Mouse (Mus musculus) gastrocnemius, postnatal 4 days (tissue): ENCODE data around the gene Klk9. TPM values are rescaled to one million over a fixed set of nuclear protein-coding genes. Genes with fewer than 3 reads are reported as not detected.

Experiments
- DNase-seq, 2 experiments: peaks; one replicate each; pipeline ENCODE4 v3.0.0; 2021 to 2022; ENCODE audit warnings: low spot score in 2 of 2, mixed read lengths in 2 of 2
- long read RNA-seq, 2 experiments: library from polyadenylated mRNA; stranded (forward); transcript quantifications; one replicate each; pipeline ENCODE4 v2.0.0; 2021
- total RNA-seq, 2 experiments: library from RNA; stranded (reverse); gene quantifications; 2 replicates each; pipeline ENCODE4 v1.2.3; 2021

The Klk9 gene
- not detected for total RNA-seq
- long read RNA-seq, experiment 1, partial matches to known transcripts: 1 of 2 reads
- long read RNA-seq, experiment 1, other reads (novel, unspliced or antisense): 0 of 2 reads
- long read RNA-seq, experiment 2: 0 reads

- no peak for DNase-seq
Measured at GRCm38 (mm10) chr7:43791591-43791990, at the start of gene Klk9. TSS of gene Klk9 (plus strand) at chr7:43791891.

- no peak for DNase-seq
Measured at GRCm38 (mm10) chr7:43747788-43748187, 43.9 kb upstream of the Klk9 start.

GRCm38 (mm10) chr7:43752806-43753205, 38.9 kb upstream of the Klk9 start:
- DNase-seq: no peak

- DNase-seq: peak in 1 of 2 experiments; percentile 4
Measured at GRCm38 (mm10) chr7:43766484-43766883, 25.2 kb upstream of the Klk9 start.

- peak in 1 of 2 experiments; percentile 5 for DNase-seq
Measured at GRCm38 (mm10) chr7:43768597-43768996, 23.1 kb upstream of the Klk9 start, which contains the start of gene Klk12. TSS of gene Klk12 (plus strand) at chr7:43768897.

- peak in 1 of 2 experiments; percentile 2 for DNase-seq
Measured at GRCm38 (mm10) chr7:43769636-43770035, 22.1 kb upstream of the Klk9 start.

GRCm38 (mm10) chr7:43770701-43771100, 21.0 kb upstream of the Klk9 start:
- peak in 1 of 2 experiments; percentile 4 for DNase-seq

- peak in 1 of 2 experiments; percentile 4 for DNase-seq
Measured at GRCm38 (mm10) chr7:43771916-43772315, 19.8 kb upstream of the Klk9 start.

- peak in 1 of 2 experiments; percentile 5 for DNase-seq
Measured at GRCm38 (mm10) chr7:43772901-43773300, 18.8 kb upstream of the Klk9 start.

- DNase-seq: peak in 1 of 2 experiments; percentile 4
Measured at GRCm38 (mm10) chr7:43774364-43774763, 17.3 kb upstream of the Klk9 start, which contains the start of gene Klk11. TSS of gene Klk11 (plus strand) at chr7:43774604.

- DNase-seq: peak in 1 of 2 experiments; percentile 6
Measured at GRCm38 (mm10) chr7:43774802-43775201, 16.9 kb upstream of the Klk9 start.

- DNase-seq: peak in 1 of 2 experiments; percentile 6
Measured at GRCm38 (mm10) chr7:43775311-43776057, 16.2 kb upstream of the Klk9 start.

- peak in 1 of 2 experiments; percentile 2 for DNase-seq
Measured at GRCm38 (mm10) chr7:43776506-43776905, 15.2 kb upstream of the Klk9 start.

- DNase-seq: peak in 1 of 2 experiments; percentile 3
Measured at GRCm38 (mm10) chr7:43777423-43777822, 14.3 kb upstream of the Klk9 start.

- DNase-seq: peak in 1 of 2 experiments; percentile 5
Measured at GRCm38 (mm10) chr7:43778176-43778970, 13.3 kb upstream of the Klk9 start.

GRCm38 (mm10) chr7:43780241-43780640, 11.4 kb upstream of the Klk9 start:
- DNase-seq: no peak

- no peak for DNase-seq
Measured at GRCm38 (mm10) chr7:43780746-43781145, 10.9 kb upstream of the Klk9 start, which contains the start of gene Klk10. TSS of gene Klk10 (plus strand) at chr7:43781035.

- DNase-seq: no peak
Measured at GRCm38 (mm10) chr7:43781541-43781940, 10.2 kb upstream of the Klk9 start.

- DNase-seq: peak; percentile 55 to 77
Measured at GRCm38 (mm10) chr7:43782275-43783265, 9.1 kb upstream of the Klk9 start.

- no peak for DNase-seq
Measured at GRCm38 (mm10) chr7:43785286-43785685, 6.4 kb upstream of the Klk9 start.
